Mouse (Mus musculus) liver, embryonic 14.5 days (tissue): ENCODE data around the gene Cfap45.

ENCODE experiments used
- CTCF ChIP-seq: IDR thresholded peaks from 2 replicates; pipeline ENCODE4 v1.5.1; 2016; ENCODE audit warnings: antibody characterized with exemption, low read depth, control low read depth
- EP300 ChIP-seq: IDR thresholded peaks from 2 replicates; pipeline ENCODE4 v1.6.1; 2016; ENCODE audit warnings: antibody characterized with exemption, low read depth

GRCm38 (mm10) chr1:172548501-172548900, 27.9 kb downstream of the Cfap45 start:
- TF ChIP-seq CTCF (no peak), EP300 (no peak)
